Comparison of ENCODE assay signal across 31 mouse cellular contexts in the genomic region with DNA sequence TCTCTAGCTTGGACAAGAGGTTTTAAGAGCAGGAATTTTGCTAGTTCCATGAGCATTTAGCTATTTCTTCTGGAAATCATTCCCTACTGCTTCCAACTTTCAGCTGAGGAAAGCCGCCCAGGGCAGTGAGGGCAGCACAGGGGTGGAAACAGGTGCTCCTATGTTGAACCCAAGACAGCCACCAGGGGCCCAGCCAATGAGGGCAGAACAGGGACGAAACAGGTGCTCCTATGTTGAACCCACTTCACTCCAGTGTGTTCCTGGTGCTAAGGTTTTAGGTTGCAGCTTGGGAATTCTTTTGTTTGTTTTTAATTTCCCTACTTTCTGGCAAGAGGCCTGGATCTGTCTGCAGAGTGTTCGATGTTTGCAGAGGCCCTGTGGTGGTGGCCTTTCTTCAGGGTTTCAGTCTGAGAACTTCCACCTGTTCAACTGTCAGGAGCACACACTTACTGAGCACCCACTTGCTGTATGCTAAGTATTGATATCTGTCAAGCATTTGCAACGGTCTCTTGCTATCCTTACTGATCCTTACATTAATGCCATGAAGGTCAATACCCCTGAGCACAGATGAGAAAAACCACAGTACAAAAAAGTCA.
DNase-seq lines count a peak whose midpoint lies in the region; ATAC-seq lines count a peak whose summit lies in the region.
"Had no signal": no experiment of that assay in that cellular context is flagged by ENCODE, and none has a peak within 500 bp of the region (broad histone marks: within the 10 kb centered on the region; RNA-seq: fewer than 3 reads in every experiment).

No protein-coding gene starts in this region.

- WGBS in kidney, embryonic 16.5 days = 37% methylated on average over 4 of the region's 4 CpGs
- WGBS in lung, embryonic 15.5 days = 24% methylated on average over 4 of the region's 4 CpGs
- 48% methylated on average over 4 of the region's 4 CpGs for WGBS in embryonic facial prominence, embryonic 14.5 days
- WGBS in hindbrain, embryonic 13.5 days = 82% methylated on average over 4 of the region's 4 CpGs

- H3K9ac ChIP-seq in kidney, embryonic 16.5 days (replicated peaks; ENCODE audit: low read length) = no peak overlapping the region
- no peak overlapping the region for H3K9ac ChIP-seq in lung, embryonic 15.5 days
- H3K9ac ChIP-seq in embryonic facial prominence, embryonic 14.5 days (ENCODE audit: low read depth, low read length) = no peak overlapping the region
- no peak overlapping the region for H3K9ac ChIP-seq in hindbrain, embryonic 13.5 days
- H3K9ac ChIP-seq: embryonic facial prominence, embryonic 12.5 days; forebrain, embryonic 15.5 days; heart, embryonic 12.5 days; hindbrain, embryonic 14.5 days; limb, embryonic 13.5 days; liver, embryonic 14.5 days; midbrain, embryonic 13.5 days; neural tube, embryonic 15.5 days; stomach, embryonic 15.5 days had no signal

- peaks cover 4% of the 10 kb centered on the region; the same call in 1 of the 2 replicates for H3K4me1 ChIP-seq in kidney, embryonic 16.5 days (ENCODE audit: insufficient read depth, low read length)
- H3K4me1 ChIP-seq in lung, embryonic 15.5 days = no peaks in the 10 kb centered on the region
- H3K4me1 ChIP-seq in embryonic facial prominence, embryonic 14.5 days (ENCODE audit: control insufficient read depth, insufficient read depth, low read length) = no peaks in the 10 kb centered on the region; the same call in none of the 2 replicates
- H3K4me1 ChIP-seq in hindbrain, embryonic 13.5 days (replicated peaks) = no peaks in the 10 kb centered on the region
- H3K4me1 ChIP-seq: forebrain, embryonic 15.5 days; midbrain, embryonic 13.5 days; neural tube, embryonic 15.5 days had no signal

- no peaks in the 10 kb centered on the region for H3K9me3 ChIP-seq in kidney, embryonic 16.5 days (ENCODE audit: low read length)
- no peaks in the 10 kb centered on the region for H3K9me3 ChIP-seq in lung, embryonic 15.5 days
- 0 out of 2 replicates have a peak, but pooled peaks cover 4% of the 10 kb centered on the region for H3K9me3 ChIP-seq in embryonic facial prominence, embryonic 14.5 days (ENCODE audit: control insufficient read depth, low read length)
- no peaks in the 10 kb centered on the region for H3K9me3 ChIP-seq in hindbrain, embryonic 13.5 days
- H3K9me3 ChIP-seq: embryonic facial prominence, embryonic 12.5 days; forebrain, embryonic 15.5 days; G1E; midbrain, embryonic 13.5 days; neural tube, embryonic 15.5 days; stomach, embryonic 15.5 days had no signal

- peak; percentile 83 for DNase-seq in heart, adult 11 months
- DNase-seq in heart, adult 18-20 months = no peak
- DNase-seq in kidney, adult 9 months = no peak
- DNase-seq in lung, postnatal 25 days (ENCODE audit: low spot score) = no peak
- no peak for DNase-seq in embryonic facial prominence, embryonic 14.5 days (ENCODE audit: low spot score)
- DNase-seq: adrenal gland, postnatal 10 days; cerebellum, adult 8-10 months; cerebellum, postnatal 25 days; gastrocnemius, postnatal 25 days; heart, adult 2 months; heart, postnatal 4 days; kidney, postnatal 25 days; retina, postnatal 1 day; right cerebral cortex, postnatal 14 days had no signal

- H3K4me2 ChIP-seq in kidney, embryonic 16.5 days (replicated peaks; ENCODE audit: low read depth, low read length) = no peak overlapping the region
- no peak overlapping the region for H3K4me2 ChIP-seq in lung, embryonic 15.5 days
- H3K4me2 ChIP-seq in embryonic facial prominence, embryonic 14.5 days (ENCODE audit: low read depth, low read length) = no peak overlapping the region
- H3K4me2 ChIP-seq in hindbrain, embryonic 13.5 days = no peak overlapping the region
- H3K4me2 ChIP-seq: embryonic facial prominence, embryonic 12.5 days; forebrain, embryonic 15.5 days; heart, embryonic 12.5 days; hindbrain, embryonic 14.5 days; limb, embryonic 13.5 days; midbrain, embryonic 13.5 days; neural tube, embryonic 15.5 days; stomach, embryonic 15.5 days had no signal

- H3K36me3 ChIP-seq in kidney, embryonic 16.5 days (ENCODE audit: insufficient read depth, low read length) = no peaks in the 10 kb centered on the region
- H3K36me3 ChIP-seq in lung, embryonic 15.5 days = no peaks in the 10 kb centered on the region
- no peaks in the 10 kb centered on the region for H3K36me3 ChIP-seq in embryonic facial prominence, embryonic 14.5 days (ENCODE audit: control insufficient read depth, insufficient read depth, low read length)
- no peaks in the 10 kb centered on the region for H3K36me3 ChIP-seq in hindbrain, embryonic 13.5 days
- H3K36me3 ChIP-seq: embryonic facial prominence, embryonic 12.5 days; forebrain, embryonic 10.5 days; forebrain, embryonic 15.5 days; G1E; heart, embryonic 12.5 days; limb, embryonic 13.5 days; midbrain, embryonic 13.5 days; neural tube, embryonic 15.5 days; stomach, embryonic 15.5 days had no signal

- no peak overlapping the region for H3K27ac ChIP-seq in kidney, embryonic 16.5 days (ENCODE audit: low read length)
- no peak overlapping the region for H3K27ac ChIP-seq in lung, embryonic 15.5 days
- no peak overlapping the region for H3K27ac ChIP-seq in embryonic facial prominence, embryonic 14.5 days (replicated peaks; ENCODE audit: low read depth, low read length)
- H3K27ac ChIP-seq in hindbrain, embryonic 13.5 days = no peak overlapping the region
- H3K27ac ChIP-seq: embryonic facial prominence, embryonic 12.5 days; forebrain, embryonic 10.5 days; forebrain, embryonic 15.5 days; heart, adult 2 months; hindbrain, embryonic 14.5 days; layer of hippocampus, adult 2 months; left cerebral cortex, adult 2 months; limb, embryonic 13.5 days; liver, embryonic 14.5 days; macrophage; midbrain, embryonic 13.5 days; neural tube, embryonic 15.5 days; stomach, embryonic 15.5 days had no signal

- peak; percentile 57; the same call in 1 of the 2 replicates for ATAC-seq in kidney, embryonic 16.5 days (ENCODE audit: low FRiP score, low TSS enrichment)
- ATAC-seq in lung, embryonic 15.5 days (ENCODE audit: borderline replicate concordance, extremely low read depth, low FRiP score, low TSS enrichment) = 0 out of 2 replicates have a peak, but pooled peaks have one; percentile 35
- peak; percentile 79; the same call in 1 of the 2 replicates for ATAC-seq in embryonic facial prominence, embryonic 14.5 days (ENCODE audit: low read depth)
- no peak for ATAC-seq in hindbrain, embryonic 13.5 days (ENCODE audit: low FRiP score)
- ATAC-seq: forebrain, embryonic 15.5 days; midbrain, embryonic 13.5 days had no signal

- H3K4me3 ChIP-seq in kidney, embryonic 16.5 days (ENCODE audit: low read length) = no peak overlapping the region
- H3K4me3 ChIP-seq in lung, embryonic 15.5 days = no peak overlapping the region
- no peak overlapping the region for H3K4me3 ChIP-seq in embryonic facial prominence, embryonic 14.5 days (ENCODE audit: low read depth, low read length)
- H3K4me3 ChIP-seq in hindbrain, embryonic 13.5 days = no peak overlapping the region
- H3K4me3 ChIP-seq: embryonic facial prominence, embryonic 12.5 days; forebrain, embryonic 10.5 days; forebrain, embryonic 15.5 days; heart, adult 2 months; heart, embryonic 12.5 days; layer of hippocampus, adult 2 months; left cerebral cortex, adult 2 months; limb, embryonic 13.5 days; midbrain, embryonic 13.5 days; neural tube, embryonic 15.5 days; stomach, embryonic 15.5 days had no signal

- H3K27me3 ChIP-seq in kidney, embryonic 16.5 days (ENCODE audit: insufficient read depth, low read length) = no peaks in the 10 kb centered on the region
- H3K27me3 ChIP-seq in lung, embryonic 15.5 days = no peaks in the 10 kb centered on the region
- H3K27me3 ChIP-seq in embryonic facial prominence, embryonic 14.5 days (replicated peaks; ENCODE audit: control insufficient read depth, insufficient read depth, low read length) = no peaks in the 10 kb centered on the region
- no peaks in the 10 kb centered on the region for H3K27me3 ChIP-seq in hindbrain, embryonic 13.5 days
- H3K27me3 ChIP-seq: embryonic facial prominence, embryonic 12.5 days; forebrain, embryonic 15.5 days; heart, embryonic 12.5 days; limb, embryonic 13.5 days; midbrain, embryonic 13.5 days; neural tube, embryonic 15.5 days; stomach, embryonic 15.5 days had no signal
